Mouse (Mus musculus): ENCODE results near the gene Wdfy3.

DNA sequence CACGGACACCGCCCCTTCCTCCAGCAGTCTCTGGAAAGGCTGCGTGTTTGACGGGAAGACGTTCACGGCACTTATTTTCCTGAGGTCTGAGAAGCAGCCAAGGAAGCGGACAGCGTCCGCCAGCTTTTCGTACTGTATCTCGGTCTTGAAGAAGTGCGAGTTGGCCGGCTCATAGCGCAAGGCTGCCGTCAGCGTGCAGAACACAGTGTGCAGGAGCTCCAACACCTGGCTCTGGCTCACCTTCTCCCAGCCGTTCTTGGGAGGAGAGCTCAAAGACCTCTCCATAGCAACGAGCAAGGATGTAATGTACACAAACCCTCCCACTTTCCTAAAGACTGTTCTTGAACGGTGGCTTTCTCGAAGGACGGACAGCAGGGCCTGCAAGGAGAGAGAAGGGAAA is 132.4 kb downstream of the Wdfy3 start:
- TF ChIP-seq POLR2A (IDR thresholded peaks at IDR 0.05; ENCODE audit: borderline replicate concordance, extremely low read depth, low read depth, low read length) (peak; percentile 4; the same call in 1 of the 2 replicates), CTCF (IDR thresholded peaks at IDR 0.05; ENCODE audit: insufficient read depth, low read length) (no peak)

Measured in lung, adult 2 months (tissue).